Mouse (Mus musculus): ENCODE measurements around the gene Ppfia2.

Gene Ppfia2

GRCm38 (mm10) chr10:106469855-106470532 lies at the start of gene Ppfia2:
Gene Ppfia2 (plus strand): TSS chr10:106470339.
- peak; percentile 87 for DNase-seq

- peak; percentile 90 for DNase-seq
Observed at GRCm38 (mm10) chr10:106468956-106469721, 1.0 kb upstream of the Ppfia2 start.

GRCm38 (mm10) chr10:106470533-106471205 lies 530 bp downstream of the Ppfia2 start:
- DNase-seq = peak; percentile 46

GRCm38 (mm10) chr10:106509281-106510165 lies 39.4 kb downstream of the Ppfia2 start:
- DNase-seq = peak; percentile 70

- DNase-seq = no peak
Observed at GRCm38 (mm10) chr10:106566036-106566435, 95.9 kb downstream of the Ppfia2 start.

- DNase-seq = peak; percentile 20
Observed at GRCm38 (mm10) chr10:106585026-106585425, 114.9 kb downstream of the Ppfia2 start.

GRCm38 (mm10) chr10:106585476-106586080 lies 115.4 kb downstream of the Ppfia2 start:
- DNase-seq = peak; percentile 73

- DNase-seq = no peak
Observed at GRCm38 (mm10) chr10:106587817-106588216, 117.7 kb downstream of the Ppfia2 start.

- DNase-seq = no peak
Observed at GRCm38 (mm10) chr10:106590944-106591343, 120.8 kb downstream of the Ppfia2 start.

- no peak for DNase-seq
Observed at GRCm38 (mm10) chr10:106596976-106597375, 126.8 kb downstream of the Ppfia2 start.

- no peak for DNase-seq
Observed at GRCm38 (mm10) chr10:106603319-106603898, 133.3 kb downstream of the Ppfia2 start.

GRCm38 (mm10) chr10:106609177-106609981 lies 139.2 kb downstream of the Ppfia2 start:
- peak; percentile 57 for DNase-seq

- no peak for DNase-seq
Observed at GRCm38 (mm10) chr10:106610222-106610621, 140.1 kb downstream of the Ppfia2 start.

- DNase-seq = no peak
Observed at GRCm38 (mm10) chr10:106618194-106618593, 148.1 kb downstream of the Ppfia2 start.

- peak; percentile 47 for DNase-seq
Observed at GRCm38 (mm10) chr10:106620952-106621351, 150.8 kb downstream of the Ppfia2 start.

- no peak for DNase-seq
Observed at GRCm38 (mm10) chr10:106623342-106623741, 153.2 kb downstream of the Ppfia2 start.

GRCm38 (mm10) chr10:106632171-106632935 lies 162.2 kb downstream of the Ppfia2 start:
- DNase-seq = peak; percentile 85

- DNase-seq = peak; percentile 70
Observed at GRCm38 (mm10) chr10:106633898-106634297, 163.8 kb downstream of the Ppfia2 start.

- DNase-seq = peak; percentile 52
Observed at GRCm38 (mm10) chr10:106652276-106652675, 182.1 kb downstream of the Ppfia2 start.

- no peak for DNase-seq
Observed at GRCm38 (mm10) chr10:106665221-106665620, 195.1 kb downstream of the Ppfia2 start.
